Mouse (Mus musculus): ENCODE measurements around the gene Mypn. TPM values are rescaled to one million over a fixed set of nuclear protein-coding genes. Genes with fewer than 3 reads are reported as not detected.

Gene Mypn
- polyA plus RNA-seq, 1 experiment from 2014 or later, result 0.60 TPM

DNA sequence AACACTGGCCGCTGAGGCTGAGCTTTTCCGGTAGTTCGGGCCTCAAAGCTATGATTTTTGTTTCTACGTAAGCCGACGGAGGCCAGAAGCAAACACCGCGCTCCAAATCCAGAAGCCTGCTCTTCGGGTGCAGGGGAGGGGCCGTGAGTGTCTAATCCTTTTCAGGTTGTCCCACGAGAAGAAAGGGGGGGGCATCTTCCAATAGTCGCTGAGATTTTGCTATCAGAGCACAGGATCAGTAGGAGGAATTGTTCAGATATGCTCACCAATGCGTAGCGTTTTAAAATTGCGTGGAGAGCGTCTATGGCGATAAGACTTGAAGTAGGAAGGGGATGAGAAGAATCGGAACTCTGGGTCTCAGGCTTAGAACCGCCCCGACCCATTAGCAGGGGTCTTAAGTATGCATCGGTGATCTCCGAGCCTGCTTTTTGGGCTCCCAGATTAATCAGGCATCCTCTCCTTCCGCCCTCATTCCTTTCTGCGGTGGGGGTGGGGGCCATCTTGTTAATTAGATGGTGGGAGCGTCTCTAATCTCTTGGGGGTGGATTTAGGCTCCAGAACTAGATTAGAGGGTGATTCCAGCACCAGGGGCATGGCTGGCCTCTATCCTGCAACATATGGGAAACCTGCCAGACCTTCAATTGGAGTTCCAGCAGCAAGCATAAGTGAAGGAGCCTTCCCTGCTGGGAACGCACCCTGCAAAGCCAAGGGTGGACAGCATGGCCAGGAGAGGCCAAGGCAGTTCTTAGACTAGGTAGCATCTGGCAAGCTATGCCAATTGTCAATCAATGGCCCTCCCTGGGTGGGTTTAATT, 113.8 kb downstream of the Mypn start:
- H3K36me3 ChIP-seq (ENCODE audit: control insufficient read depth, insufficient read depth, low read length), result no peaks in the 10 kb centered on the region
- peak overlapping the region; percentile 21 for H3K4me3 ChIP-seq (ENCODE audit: low read depth, low read length)
- ATAC-seq (ENCODE audit: insufficient number of reproducible peaks, low FRiP score, low TSS enrichment, low read depth) (no peak), DNase-seq (ENCODE audit: low spot score) (peak; percentile 31)
- no peak overlapping the region for H3K27ac ChIP-seq (replicated peaks; ENCODE audit: low read depth, low read length)
- H3K9ac ChIP-seq (ENCODE audit: low read length), result peak overlapping the region; percentile 34; the same call in 1 of the 2 replicates
- H3K9me3 ChIP-seq (ENCODE audit: control insufficient read depth, low read length), result no peaks in the 10 kb centered on the region
- peak overlapping the region; percentile 39 for H3K4me2 ChIP-seq (ENCODE audit: low read depth, severe bottlenecking)
- peaks cover 2% of the 10 kb centered on the region; the same call in 1 of the 2 replicates for H3K27me3 ChIP-seq (ENCODE audit: control insufficient read depth, insufficient read depth, low read length)
- WGBS, result 5% methylated on average over 26 of the region's 26 CpGs
- H3K4me1 ChIP-seq (ENCODE audit: control insufficient read depth, insufficient read depth, low read length), result 0 out of 2 replicates have a peak, but pooled peaks cover 2% of the 10 kb centered on the region

DNA sequence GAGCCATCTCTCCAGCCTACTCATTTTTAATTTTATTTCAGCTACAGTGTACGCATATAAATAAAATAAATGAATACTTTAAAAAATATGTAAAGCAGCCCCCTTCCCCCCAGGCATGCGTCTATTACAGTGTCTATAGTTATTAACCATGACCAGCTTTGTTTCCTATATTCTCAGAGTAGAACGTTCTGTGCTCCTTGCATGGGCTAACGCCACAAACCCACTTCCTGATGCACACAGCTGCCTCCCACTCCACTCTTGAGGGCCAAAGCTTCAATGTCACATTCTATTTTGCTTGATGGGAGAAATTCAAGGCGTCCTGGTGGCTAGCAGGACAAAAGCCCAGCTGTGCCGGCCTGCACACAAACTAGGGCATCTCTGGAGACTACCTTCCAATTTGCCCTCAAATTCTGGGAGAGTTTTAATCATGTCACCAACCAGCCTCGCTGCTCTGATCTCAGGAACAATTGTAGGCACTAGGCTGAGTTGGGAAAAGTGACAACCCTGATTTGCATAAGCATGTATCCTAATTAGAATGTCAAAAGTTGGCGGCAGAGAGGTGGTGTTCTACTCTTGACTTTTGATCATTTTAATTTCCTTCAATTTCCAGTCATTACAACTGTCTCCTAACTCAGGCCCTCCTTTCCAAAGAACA, 114.5 kb downstream of the Mypn start:
- Histone ChIP-seq H3K36me3 (ENCODE audit: control insufficient read depth, insufficient read depth, low read length) (no peaks in the 10 kb centered on the region), H3K4me3 (ENCODE audit: low read depth, low read length) (peak overlapping the region; percentile 21), H3K4me1 (ENCODE audit: control insufficient read depth, insufficient read depth, low read length) (no peaks in the 10 kb centered on the region), H3K9me3 (ENCODE audit: control insufficient read depth, low read length) (no peaks in the 10 kb centered on the region), H3K9ac (ENCODE audit: low read length) (no peak overlapping the region; the same call in 1 of the 2 replicates), H3K4me2 (ENCODE audit: low read depth, severe bottlenecking) (peak overlapping the region; percentile 39), H3K27ac (replicated peaks; ENCODE audit: low read depth, low read length) (no peak overlapping the region), H3K27me3 (ENCODE audit: control insufficient read depth, insufficient read depth, low read length) (peaks cover 2% of the 10 kb centered on the region; the same call in 1 of the 2 replicates)
- ATAC-seq (ENCODE audit: insufficient number of reproducible peaks, low FRiP score, low TSS enrichment, low read depth) (no peak), DNase-seq (ENCODE audit: low spot score) (no peak)
- 43% methylated on average over 8 of the region's 8 CpGs for WGBS

DNA sequence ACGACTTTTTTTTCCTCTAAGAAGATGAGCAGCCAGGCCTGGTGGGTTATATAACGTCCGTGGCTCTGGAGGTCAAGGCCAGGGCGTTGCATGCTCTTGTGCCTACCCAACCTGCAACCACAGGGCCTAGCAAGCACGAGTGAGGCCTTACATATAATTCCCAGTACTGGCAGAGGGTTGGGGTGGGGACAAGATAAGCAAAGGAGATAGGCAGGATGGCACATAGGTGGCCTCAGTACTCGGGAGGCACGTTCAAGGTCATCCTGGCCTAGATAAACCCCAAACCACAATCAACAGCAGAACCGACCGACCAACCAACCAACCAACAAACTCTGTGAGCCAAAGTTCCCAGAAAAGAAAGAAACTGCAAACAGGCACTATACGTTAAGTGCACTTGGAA, 117.4 kb downstream of the Mypn start:
- 84% methylated on average over 10 of the region's 10 CpGs for WGBS
- no peaks in the 10 kb centered on the region for H3K4me1 ChIP-seq (ENCODE audit: control insufficient read depth, insufficient read depth, low read length)
- H3K4me2 ChIP-seq (ENCODE audit: low read depth, severe bottlenecking), result no peak overlapping the region
- H3K4me3 ChIP-seq (ENCODE audit: low read depth, low read length), result no peak overlapping the region
- H3K27ac ChIP-seq (replicated peaks; ENCODE audit: low read depth, low read length), result no peak overlapping the region
- no peak overlapping the region for H3K9ac ChIP-seq (ENCODE audit: low read length)
- DNase-seq (ENCODE audit: low spot score) (no peak), ATAC-seq (ENCODE audit: insufficient number of reproducible peaks, low FRiP score, low TSS enrichment, low read depth) (no peak)
- H3K9me3 ChIP-seq (ENCODE audit: control insufficient read depth, low read length), result no peaks in the 10 kb centered on the region
- no peaks in the 10 kb centered on the region for H3K36me3 ChIP-seq (ENCODE audit: control insufficient read depth, insufficient read depth, low read length)
- H3K27me3 ChIP-seq (ENCODE audit: control insufficient read depth, insufficient read depth, low read length), result peaks cover 2% of the 10 kb centered on the region; the same call in 1 of the 2 replicates

- H3K9ac ChIP-seq (ENCODE audit: low read length), result no peak overlapping the region
- no peak overlapping the region for H3K4me3 ChIP-seq (ENCODE audit: low read depth, low read length)
- DNase-seq (ENCODE audit: low spot score), result peak; percentile 83
- no peaks in the 10 kb centered on the region for H3K9me3 ChIP-seq (ENCODE audit: control insufficient read depth, low read length)
- no peak for ATAC-seq (ENCODE audit: insufficient number of reproducible peaks, low FRiP score, low TSS enrichment, low read depth)
- WGBS, result 14% methylated on average over 5 of the region's 5 CpGs
- no peak overlapping the region for H3K4me2 ChIP-seq (ENCODE audit: low read depth, severe bottlenecking)
- H3K27ac ChIP-seq (replicated peaks; ENCODE audit: low read depth, low read length), result no peak overlapping the region
- H3K4me1 ChIP-seq (ENCODE audit: control insufficient read depth, insufficient read depth, low read length), result no peaks in the 10 kb centered on the region
- H3K36me3 ChIP-seq (ENCODE audit: control insufficient read depth, insufficient read depth, low read length), result no peaks in the 10 kb centered on the region
- no peaks in the 10 kb centered on the region for H3K27me3 ChIP-seq (ENCODE audit: control insufficient read depth, insufficient read depth, low read length)
Measured at GRCm38 (mm10) chr10:63065988-63066387, 137.8 kb downstream of the Mypn start.

Other genes starting within 250 kb of the Mypn start
- 20.5 and 21.6 TPM in 2 replicates for gene Rufy2, start 223.7 kb downstream of the Mypn start, polyA plus RNA-seq (2014; fragmentation: Nextera tagmentation; extraction: Ambion mirVana)
- 116 and 141 TPM in 2 replicates for gene Hnrnph3, start 179.7 kb downstream of the Mypn start, polyA plus RNA-seq (2014; fragmentation: Nextera tagmentation; extraction: Ambion mirVana)
- gene Pbld2, start 179.6 kb downstream of the Mypn start, polyA plus RNA-seq (2014; fragmentation: Nextera tagmentation; extraction: Ambion mirVana), result 0.73 and 0.88 TPM in 2 replicates
- 1.7 and 2.1 TPM in 2 replicates for gene Pbld1, start 143.8 kb downstream of the Mypn start, polyA plus RNA-seq (2014; fragmentation: Nextera tagmentation; extraction: Ambion mirVana)
- 0.56 TPM in 1 of 2 replicates, not detected in the other for gene Atoh7, start 104.3 kb downstream of the Mypn start, polyA plus RNA-seq (2014; fragmentation: Nextera tagmentation; extraction: Ambion mirVana)
- 46.1 and 50.8 TPM in 2 replicates for gene Herc4, start 39.9 kb upstream of the Mypn start, polyA plus RNA-seq (2014; fragmentation: Nextera tagmentation; extraction: Ambion mirVana)
- gene Sirt1, start 177.8 kb upstream of the Mypn start, polyA plus RNA-seq (2014; fragmentation: Nextera tagmentation; extraction: Ambion mirVana), result 13.0 and 15.6 TPM in 2 replicates
- gene Dnajc12, start 178.5 kb upstream of the Mypn start, polyA plus RNA-seq (2014; fragmentation: Nextera tagmentation; extraction: Ambion mirVana), result 11.7 and 14.7 TPM in 2 replicates
- gene Gm7075, start 217.8 kb upstream of the Mypn start, polyA plus RNA-seq (2014; fragmentation: Nextera tagmentation; extraction: Ambion mirVana), result not detected in 2 replicates
- gene Ctnna3, start 226.1 kb upstream of the Mypn start, polyA plus RNA-seq (2014; fragmentation: Nextera tagmentation; extraction: Ambion mirVana), result 0.04 TPM in 1 of 2 replicates, not detected in the other

Data from limb, embryonic 11.5 days (tissue).